Mouse (Mus musculus) forebrain, embryonic 11.5 days (tissue): ENCODE results near the gene Dnah5. TPM values are rescaled to one million over a fixed set of nuclear protein-coding genes. Genes with fewer than 3 reads are reported as not detected.
A peak's percentile ranks its signal among the peaks of the same experiment; 100 is the strongest.

Experiments
- ATAC-seq: fragments of 200-750 bp; cut with Nextera tagmentation; replicated peaks from 2 replicates; pipeline ENCODE4 v1.8.0; 2017; ENCODE audit warnings: moderate TSS enrichment; ENCODE audit not compliant: low FRiP score
- DNase-seq: peaks from one replicate; pipeline ENCODE4 v3.0.0-alpha.2; 2017; ENCODE audit warnings: low spot score
- H3K27ac ChIP-seq: fragments of 300-500 bp; sonication (generic); 2 replicates; pipeline ENCODE4 v1.5.1; 2014; ENCODE audit warnings: low read depth, low read length
- H3K27me3 ChIP-seq: fragments of 300-500 bp; sonication (generic); 2 replicates; pipeline ENCODE4 v1.6.1; 2014; ENCODE audit warnings: mild to moderate bottlenecking, low read length, mixed read lengths; ENCODE audit not compliant: control insufficient read depth, insufficient read depth
- H3K36me3 ChIP-seq: fragments of 300-500 bp; sonication (generic); 2 replicates; pipeline ENCODE4 v1.6.1; 2014; ENCODE audit warnings: mild to moderate bottlenecking, low read length, moderate library complexity, mixed read lengths; ENCODE audit not compliant: control insufficient read depth, insufficient read depth
- H3K4me1 ChIP-seq: fragments of 300-500 bp; sonication (generic); replicated peaks from 2 replicates; pipeline ENCODE4 v1.6.1; 2014; ENCODE audit warnings: low read length, mixed read lengths; ENCODE audit not compliant: control insufficient read depth, insufficient read depth
- H3K4me2 ChIP-seq: fragments of 300-500 bp; sonication (generic); 2 replicates; pipeline ENCODE4 v1.6.1; 2014; ENCODE audit warnings: low read depth, mild to moderate bottlenecking, low read length, moderate library complexity, mixed read lengths; ENCODE audit not compliant: severe bottlenecking
- H3K4me3 ChIP-seq: fragments of 300-500 bp; sonication (generic); 2 replicates; pipeline ENCODE4 v1.5.1; 2014; ENCODE audit warnings: low read depth, low read length
- H3K9ac ChIP-seq: fragments of 300-500 bp; sonication (generic); 2 replicates; pipeline ENCODE4 v1.6.1; 2014; ENCODE audit warnings: low read length
- H3K9me3 ChIP-seq: fragments of 300-500 bp; sonication (generic); 2 replicates; pipeline ENCODE4 v1.6.1; 2016; ENCODE audit warnings: low read length, mixed read lengths; ENCODE audit not compliant: control insufficient read depth
- whole genome bisulfite sequencing: fragments of 180-500 bp; shearing (Covaris S2); extraction: QIAGEN DNeasy Blood & Tissue Kit; methylation state at CpG from one replicate; pipeline ENCODE4 v1.1.7; 2014; 5-methylcytosine and 5-hydroxymethylcytosine counted together
- polyA plus RNA-seq: library from polyadenylated mRNA; unstranded; fragments of >200 nt; fragmentation: Nextera tagmentation; extraction: Ambion mirVana; gene quantifications from 2 replicates; pipeline ENCODE4 v1.2.1, GENCODE M21; 2014

Dnah5 gene
- polyA plus RNA-seq: 0.05 and 0.08 TPM in 2 replicates

DNA sequence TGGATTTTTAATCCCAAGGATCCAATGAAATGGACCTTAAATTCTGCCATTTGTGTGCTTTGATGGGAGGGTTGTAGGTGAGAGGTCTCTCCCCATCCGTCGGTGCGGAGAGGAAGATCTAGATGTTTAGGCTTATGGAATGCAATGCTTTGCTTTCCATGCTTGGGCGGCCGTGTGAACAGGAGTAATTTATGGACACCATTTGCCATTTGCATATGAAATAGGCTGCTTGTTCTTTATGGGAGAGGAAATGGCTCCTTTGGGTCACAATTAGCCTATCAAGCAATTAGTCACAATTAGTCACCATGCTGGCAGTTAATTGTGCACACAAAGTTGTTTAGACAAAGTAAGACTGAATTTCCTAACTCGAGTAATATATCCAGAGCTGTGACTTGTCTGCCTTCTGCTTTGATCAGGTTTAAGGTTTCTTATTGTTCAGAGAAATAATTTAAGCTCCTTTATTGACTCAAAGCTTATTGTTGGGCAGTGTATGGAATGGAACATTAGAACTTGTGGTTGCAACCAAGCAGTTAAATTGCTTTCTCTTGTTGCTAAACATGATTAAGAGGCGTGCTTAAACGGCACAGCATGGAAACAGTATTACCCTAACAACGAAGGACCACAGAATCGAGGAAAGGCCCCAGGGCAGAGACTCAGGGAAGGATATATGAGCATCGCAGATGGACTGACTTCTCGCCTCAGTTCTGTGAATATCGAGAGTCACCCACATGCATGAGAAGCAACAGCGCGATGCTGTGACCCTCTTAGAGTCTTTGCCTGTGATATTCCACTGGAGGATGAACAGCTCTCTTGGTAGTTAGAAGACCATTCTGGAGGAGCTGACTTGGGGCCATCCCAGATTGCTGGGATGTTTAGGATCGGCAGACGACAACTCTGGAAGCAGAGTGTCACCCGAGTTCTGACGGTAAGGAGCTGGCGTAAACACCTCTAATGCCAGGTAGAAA, at the start of gene Dnah5:
TSS of gene Dnah5 (plus strand) at position 642 of the 965 bp plus-strand sequence.
- Histone ChIP-seq H3K4me1 (no peaks in the 10 kb centered on the region), H3K4me3 (no peak within 1 kb of the TSS), H3K36me3 (no peaks in the 10 kb centered on the region), H3K27me3 (peaks cover 4% of the 10 kb centered on the region), H3K9ac (no peak within 1 kb of the TSS), H3K27ac (no peak within 1 kb of the TSS), H3K4me2 (no peak within 1 kb of the TSS), H3K9me3 (no peaks in the 10 kb centered on the region)
- DNase-seq (no peak), ATAC-seq (peak; percentile 66)
- WGBS: 54% methylated on average over 20 of the region's 20 CpGs

DNA sequence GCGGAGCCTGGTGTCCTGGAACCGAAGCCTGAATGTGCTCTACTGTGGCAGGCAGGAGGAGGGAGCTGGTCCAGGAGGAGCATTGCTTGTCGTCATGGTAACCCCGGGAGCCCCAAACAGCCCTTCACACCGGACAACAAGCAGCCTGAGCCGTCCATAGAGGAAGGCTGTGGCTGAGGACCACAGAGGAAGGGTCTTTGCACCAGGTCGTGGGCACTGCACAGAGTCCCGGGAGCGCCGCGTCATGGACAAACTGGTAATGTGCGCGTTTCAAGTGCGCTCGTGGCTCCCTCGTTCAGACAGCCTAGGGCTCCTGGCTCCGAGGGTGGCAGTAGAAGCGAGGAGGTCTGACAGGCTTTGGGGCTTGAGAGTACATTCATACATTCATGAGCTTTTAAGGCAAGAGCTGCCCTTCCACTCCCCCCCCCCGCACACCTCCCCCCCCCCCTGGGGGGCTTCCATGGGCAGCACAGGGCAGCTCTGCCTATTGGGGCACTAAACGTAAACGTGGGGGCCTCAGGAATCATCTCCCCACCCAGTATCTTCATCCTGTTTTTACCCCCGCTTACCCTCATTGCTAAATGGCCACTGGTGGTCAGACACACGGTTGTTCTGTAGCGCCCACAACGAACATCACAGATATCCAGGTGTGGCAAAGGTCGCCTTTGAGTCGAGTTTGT, 48.6 kb upstream of the Dnah5 start:
- WGBS: 5% methylated on average over 26 of the region's 27 CpGs
- no peaks in the 10 kb centered on the region for H3K9me3 ChIP-seq
- peaks cover 9% of the 10 kb centered on the region; the same call in 1 of the 2 replicates for H3K4me1 ChIP-seq
- peak; percentile 93 for ATAC-seq
- DNase-seq: peak; percentile 82
- H3K27ac ChIP-seq: no peak overlapping the region
- no peaks in the 10 kb centered on the region for H3K27me3 ChIP-seq
- H3K36me3 ChIP-seq: no peaks in the 10 kb centered on the region
- peak overlapping the region; percentile 48 for H3K4me2 ChIP-seq
- H3K4me3 ChIP-seq: peak overlapping the region; percentile 11
- H3K9ac ChIP-seq: no peak overlapping the region; the same call in 1 of the 2 replicates

- Histone ChIP-seq H3K9ac (peak overlapping the region; percentile 61), H3K4me2 (peak overlapping the region; percentile 63), H3K4me1 (peaks cover 9% of the 10 kb centered on the region; the same call in 1 of the 2 replicates), H3K36me3 (no peaks in the 10 kb centered on the region), H3K9me3 (no peaks in the 10 kb centered on the region), H3K4me3 (peak overlapping the region; percentile 36), H3K27me3 (no peaks in the 10 kb centered on the region), H3K27ac (no peak overlapping the region)
- 4% methylated on average over 19 of the region's 19 CpGs for WGBS
- DNase-seq (peak; percentile 69), ATAC-seq (peak; percentile 72; the same call in 1 of the 2 replicates)
Observed at GRCm38 (mm10) chr15:28158771-28159489, 44.6 kb upstream of the Dnah5 start.

DNA sequence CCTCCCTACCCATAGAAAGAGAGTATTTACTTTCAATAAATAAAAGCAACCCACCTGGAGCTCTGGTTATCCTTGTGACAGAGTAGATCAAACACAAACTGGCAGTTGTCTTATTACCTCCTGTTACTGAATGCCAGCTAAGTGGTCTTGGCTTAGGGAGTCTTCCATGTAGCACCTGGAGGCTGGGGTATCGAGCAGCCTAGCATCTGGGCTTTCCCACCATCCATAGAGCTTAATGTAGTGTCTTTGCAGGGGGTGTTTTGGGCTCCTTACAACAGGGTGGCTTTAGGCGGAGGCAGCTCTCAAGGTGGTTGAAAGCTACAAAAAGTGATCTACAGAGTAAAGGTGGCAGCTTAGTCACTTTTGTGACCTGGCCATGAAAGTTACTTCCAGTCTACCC, 41.3 kb upstream of the Dnah5 start:
- Histone ChIP-seq H3K4me1 (0 out of 2 replicates have a peak, but pooled peaks cover 5% of the 10 kb centered on the region), H3K36me3 (no peaks in the 10 kb centered on the region), H3K27me3 (no peaks in the 10 kb centered on the region), H3K9ac (no peak overlapping the region), H3K4me3 (no peak overlapping the region), H3K4me2 (no peak overlapping the region), H3K9me3 (no peaks in the 10 kb centered on the region), H3K27ac (no peak overlapping the region)
- DNase-seq (no peak), ATAC-seq (no peak)
- 92% methylated on average over 2 of the region's 2 CpGs for WGBS

GRCm38 (mm10) chr15:28165234-28165633, 38.3 kb upstream of the Dnah5 start:
- no peak for ATAC-seq
- no peak overlapping the region for H3K4me3 ChIP-seq
- no peak for DNase-seq
- no peaks in the 10 kb centered on the region for H3K9me3 ChIP-seq
- H3K4me2 ChIP-seq: no peak overlapping the region
- no peaks in the 10 kb centered on the region for H3K27me3 ChIP-seq
- no peaks in the 10 kb centered on the region for H3K4me1 ChIP-seq
- H3K27ac ChIP-seq: no peak overlapping the region
- no peaks in the 10 kb centered on the region for H3K36me3 ChIP-seq
- 91% methylated on average over 7 of the region's 7 CpGs for WGBS
- H3K9ac ChIP-seq: no peak overlapping the region

GRCm38 (mm10) chr15:28166090-28166489, 37.5 kb upstream of the Dnah5 start:
- no peaks in the 10 kb centered on the region for H3K9me3 ChIP-seq
- H3K36me3 ChIP-seq: no peaks in the 10 kb centered on the region
- ATAC-seq (no peak), DNase-seq (no peak)
- H3K9ac ChIP-seq: no peak overlapping the region
- H3K4me2 ChIP-seq: no peak overlapping the region
- H3K4me1 ChIP-seq: no peaks in the 10 kb centered on the region
- no peaks in the 10 kb centered on the region for H3K27me3 ChIP-seq
- H3K27ac ChIP-seq: no peak overlapping the region
- no peak overlapping the region for H3K4me3 ChIP-seq
- WGBS: 93% methylated on average over 6 of the region's 6 CpGs

DNA sequence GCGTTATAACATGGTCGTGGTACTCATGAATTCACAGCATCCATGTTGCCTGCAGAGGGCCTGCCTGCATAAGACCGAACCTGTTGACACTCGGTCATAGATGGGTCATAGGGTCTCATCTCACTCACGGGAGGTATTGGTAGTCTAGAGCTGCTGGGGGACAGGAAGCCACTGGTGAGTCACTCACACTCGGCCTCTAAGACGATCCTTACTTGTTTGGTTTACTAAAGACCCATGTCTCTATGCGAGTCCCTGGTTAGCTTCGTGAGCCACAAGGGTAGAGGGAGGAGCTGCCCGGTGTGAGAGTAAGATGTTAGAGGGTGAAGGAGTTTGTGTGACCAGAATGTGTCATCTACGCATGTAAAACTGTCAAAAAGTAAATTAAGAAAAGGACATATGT, 24.6 kb upstream of the Dnah5 start:
- Histone ChIP-seq H3K36me3 (no peaks in the 10 kb centered on the region), H3K4me2 (no peak overlapping the region), H3K27ac (no peak overlapping the region), H3K9ac (no peak overlapping the region), H3K9me3 (no peaks in the 10 kb centered on the region; the same call in 1 of the 2 replicates), H3K4me3 (no peak overlapping the region), H3K27me3 (no peaks in the 10 kb centered on the region), H3K4me1 (no peaks in the 10 kb centered on the region)
- ATAC-seq (no peak), DNase-seq (no peak)
- WGBS: 92% methylated on average over 11 of the region's 11 CpGs

GRCm38 (mm10) chr15:28179556-28179955, 24.0 kb upstream of the Dnah5 start:
- Histone ChIP-seq H3K36me3 (no peaks in the 10 kb centered on the region), H3K4me3 (no peak overlapping the region), H3K27me3 (no peaks in the 10 kb centered on the region), H3K4me2 (no peak overlapping the region), H3K9me3 (no peaks in the 10 kb centered on the region; the same call in 1 of the 2 replicates), H3K9ac (no peak overlapping the region), H3K4me1 (no peaks in the 10 kb centered on the region), H3K27ac (no peak overlapping the region)
- ATAC-seq (no peak), DNase-seq (no peak)
- 88% methylated on average over 6 of the region's 6 CpGs for WGBS
